Mouse (Mus musculus): ENCODE measurements at regions not wholly inside any gene's neighbourhood (a gene's known extent, or its start where the extent isn't known, plus 50 kb on each side); places are given as distances from the start of the nearest gene placed in this dataset.

DNA sequence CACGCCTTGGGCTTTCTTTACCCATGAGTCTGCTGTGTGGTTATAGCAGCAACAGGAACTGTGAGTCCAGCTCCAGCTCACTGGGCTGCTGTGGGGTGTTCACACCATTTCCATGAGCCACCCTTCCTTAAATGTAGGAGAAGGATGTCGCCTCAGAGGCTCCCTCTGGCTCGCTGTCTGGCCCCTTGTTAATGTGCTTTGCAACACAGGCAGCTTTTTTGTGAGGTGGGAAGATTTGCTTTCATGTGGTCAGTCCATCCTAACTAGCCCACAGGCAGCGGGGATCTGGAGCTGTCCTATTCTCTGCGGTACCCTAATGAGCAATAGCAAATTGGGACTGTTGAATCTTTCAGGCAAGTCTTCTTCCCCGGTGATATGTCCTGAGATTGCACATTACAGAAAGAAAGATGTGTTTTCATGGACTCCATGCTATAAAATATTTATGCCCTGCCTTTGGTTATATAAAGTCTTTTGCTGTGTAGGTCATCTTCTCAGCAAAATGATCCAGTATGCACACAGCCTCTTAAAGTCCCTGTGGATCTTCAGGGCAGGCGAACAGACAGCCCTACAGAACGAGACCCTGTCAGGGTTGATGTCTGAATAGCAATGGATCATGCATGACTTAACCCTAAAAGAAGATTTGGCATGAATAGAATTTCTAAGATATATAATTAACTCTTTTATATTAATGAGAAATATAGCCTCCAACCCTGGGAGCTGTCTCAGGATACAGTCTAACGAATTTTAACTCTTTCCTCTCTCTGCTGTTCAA lies 359.8 kb downstream of the Slc4a3 start:
- TF ChIP-seq GATA1 (IDR thresholded peaks at IDR 0.05; ENCODE audit: borderline replicate concordance, low read length), result no peak
- no peak for TF ChIP-seq FLI1 (IDR thresholded peaks at IDR 0.05; ENCODE audit: low read length)
